Mouse (Mus musculus): ENCODE results near the gene Olfr851.

DNA sequence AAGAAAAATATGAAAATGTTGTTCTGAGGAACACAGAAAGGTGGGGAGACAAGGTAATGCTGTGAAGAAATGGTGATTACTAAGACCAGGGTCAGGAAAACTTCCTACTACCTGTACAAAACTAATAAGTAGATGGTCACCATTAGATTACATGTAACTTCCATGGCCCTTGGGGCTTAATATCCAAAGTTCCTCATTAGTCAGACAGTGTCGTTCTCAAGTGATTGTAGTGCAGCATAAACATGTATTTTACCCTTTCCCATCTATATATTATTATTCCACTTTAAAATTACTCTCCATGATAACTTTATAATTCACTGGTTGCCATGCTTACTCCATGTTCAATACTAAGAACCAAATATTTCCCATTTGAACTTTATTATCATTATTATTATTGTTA, 47.9 kb downstream of the Olfr851 start, which contains the start of gene Olfr853:
- TF ChIP-seq E2F4 (IDR thresholded peaks at IDR 0.05; ENCODE audit: insufficient read depth) (no peak), POLR2A (IDR thresholded peaks at IDR 0.05; ENCODE audit: insufficient read length, low read depth) (no peak), MAX (IDR thresholded peaks at IDR 0.05; ENCODE audit: low read depth) (no peak), TCF12 (IDR thresholded peaks at IDR 0.05; ENCODE audit: insufficient read depth, poor library complexity, severe bottlenecking) (no peak), MYOD1 (IDR thresholded peaks at IDR 0.05; ENCODE audit: control insufficient read depth in 1 of 3, insufficient read length in 2 of 3, low read depth in 2 of 3) (no peak), USF1 (IDR thresholded peaks at IDR 0.05; ENCODE audit: low read depth) (no peak), TCF3 (IDR thresholded peaks at IDR 0.05; ENCODE audit: insufficient read length, low read depth) (no peak), CEBPB (IDR thresholded peaks at IDR 0.05; ENCODE audit: insufficient read depth, poor library complexity, severe bottlenecking) (no peak), SRF (IDR thresholded peaks at IDR 0.05; ENCODE audit: control insufficient read depth, insufficient read length, low read depth) (no peak), MYOG (IDR thresholded peaks at IDR 0.05; ENCODE audit: control insufficient read depth in 1 of 3, insufficient read depth in 1 of 3, insufficient read length in 2 of 3, low read depth in 2 of 3) (no peak), POLR2AphosphoS2 (IDR thresholded peaks at IDR 0.05; ENCODE audit: insufficient read length, low read depth) (no peak), REST (IDR thresholded peaks at IDR 0.05; ENCODE audit: insufficient read depth, insufficient read length) (no peak)

Data from myocyte (in vitro differentiated cells).